Mouse (Mus musculus) midbrain, embryonic 16.5 days (tissue): ENCODE results near the gene Aqp3. TPM values are rescaled to one million over a fixed set of nuclear protein-coding genes. Genes with fewer than 3 reads are reported as not detected.

Experiments
- ATAC-seq: fragments of 200-750 bp; cut with Nextera tagmentation; 2 replicates; pipeline ENCODE4 v1.8.0; 2017; ENCODE audit warnings: moderate TSS enrichment
- H3K27ac ChIP-seq: fragments of 300-500 bp; sonication (generic); 2 replicates; pipeline ENCODE4 v1.5.1; 2014; ENCODE audit warnings: mild to moderate bottlenecking, low read length, mixed read lengths
- H3K27me3 ChIP-seq: fragments of 300-500 bp; sonication (generic); 2 replicates; pipeline ENCODE4 v1.6.1; 2014; ENCODE audit warnings: low read depth, low read length, mixed read lengths; ENCODE audit not compliant: control insufficient read depth, insufficient read depth
- H3K36me3 ChIP-seq: fragments of 300-500 bp; sonication (generic); 2 replicates; pipeline ENCODE4 v1.6.1; 2014; ENCODE audit warnings: mild to moderate bottlenecking, low read length, moderate library complexity, mixed read lengths; ENCODE audit not compliant: control insufficient read depth, insufficient read depth
- H3K4me1 ChIP-seq: fragments of 300-500 bp; sonication (generic); 2 replicates; pipeline ENCODE4 v1.6.1; 2014; ENCODE audit warnings: mild to moderate bottlenecking, low read length, mixed read lengths; ENCODE audit not compliant: control insufficient read depth, insufficient read depth
- H3K4me2 ChIP-seq: fragments of 300-500 bp; sonication (generic); 2 replicates; pipeline ENCODE4 v1.6.1; 2014; ENCODE audit warnings: mild to moderate bottlenecking, low read length, mixed read lengths
- H3K4me3 ChIP-seq: fragments of 300-500 bp; sonication (generic); 2 replicates; pipeline ENCODE4 v1.5.1; 2014; ENCODE audit warnings: low read depth, mild to moderate bottlenecking, low read length, moderate library complexity, mixed read lengths
- H3K9ac ChIP-seq: fragments of 300-500 bp; sonication (generic); 2 replicates; pipeline ENCODE4 v1.6.1; 2014; ENCODE audit warnings: low read depth, low read length, mixed read lengths
- H3K9me3 ChIP-seq: fragments of 300-500 bp; sonication (generic); replicated peaks from 2 replicates; pipeline ENCODE4 v1.6.1; 2014; ENCODE audit warnings: mild to moderate bottlenecking, low read length, mixed read lengths; ENCODE audit not compliant: control insufficient read depth, poor library complexity, severe bottlenecking
- WGBS: fragments of 180-500 bp; shearing (Covaris S2); extraction: QIAGEN DNeasy Blood & Tissue Kit; methylation state at CpG from one replicate; pipeline ENCODE4 v1.1.7; 2014; 5-methylcytosine and 5-hydroxymethylcytosine counted together
- polyA plus RNA-seq: library from polyadenylated mRNA; unstranded; fragments of >200 nt; fragmentation: Nextera tagmentation; extraction: Ambion mirVana; gene quantifications from 2 replicates; pipeline ENCODE4 v1.2.1, GENCODE M21; 2015

The Aqp3 gene
- polyA plus RNA-seq, 1 experiment from 2014 or later = 0.24 TPM

DNA sequence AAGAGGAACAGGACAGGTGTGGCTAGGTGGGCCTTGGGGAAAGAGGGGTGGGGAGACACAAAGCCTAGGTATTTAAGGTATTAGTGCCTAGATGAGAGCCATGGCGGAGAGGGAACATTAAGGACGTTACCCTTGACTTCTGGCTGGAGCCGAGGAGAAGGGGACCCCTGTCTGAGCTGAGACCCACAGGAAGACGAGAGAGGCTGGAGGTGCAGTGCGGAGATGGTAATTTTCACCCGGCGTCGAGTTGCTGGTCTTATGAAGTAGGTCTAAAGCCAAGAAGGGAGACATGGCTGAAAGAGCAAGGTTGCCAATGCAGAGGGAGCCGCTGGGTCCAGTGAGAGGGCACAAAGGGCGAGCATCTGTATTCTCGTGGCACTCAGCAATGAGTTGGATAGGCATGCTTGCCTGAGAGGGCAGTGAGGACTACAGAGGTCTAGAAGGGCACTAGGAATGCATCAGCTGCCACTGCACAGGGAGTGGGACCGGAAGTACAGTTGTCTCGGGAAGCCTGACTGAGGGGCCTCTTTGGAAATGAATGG is 51.7 kb downstream of the Aqp3 start:
- Histone ChIP-seq H3K27me3 (no peaks in the 10 kb centered on the region), H3K4me2 (no peak overlapping the region), H3K27ac (no peak overlapping the region), H3K9ac (no peak overlapping the region), H3K9me3 (no peaks in the 10 kb centered on the region), H3K4me3 (no peak overlapping the region), H3K36me3 (no peaks in the 10 kb centered on the region), H3K4me1 (peaks cover 3% of the 10 kb centered on the region; the same call in 1 of the 2 replicates)
- ATAC-seq = no peak
- WGBS = 83% methylated on average over 13 of the region's 13 CpGs

DNA sequence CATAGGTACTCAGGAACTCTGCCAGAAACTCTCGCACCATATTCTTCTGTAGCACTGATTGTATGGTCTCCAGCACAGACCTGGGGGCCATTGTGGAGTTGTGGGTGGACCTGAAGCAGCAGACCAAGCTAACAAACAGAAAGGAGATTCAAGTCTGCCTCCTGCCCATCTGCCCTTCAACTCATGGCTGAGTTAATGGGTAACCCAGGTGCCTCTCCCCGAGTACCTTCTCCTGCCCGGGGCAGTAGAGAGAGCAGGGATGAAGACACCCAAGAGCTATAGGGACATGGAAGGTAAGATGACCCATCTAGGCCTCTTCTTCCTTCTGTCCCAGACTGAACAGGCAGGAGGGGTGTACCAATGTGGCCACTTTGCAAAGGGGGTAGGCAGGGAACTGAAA is 52.7 kb downstream of the Aqp3 start:
- 100% methylated on average over 3 of the region's 3 CpGs for WGBS

DNA sequence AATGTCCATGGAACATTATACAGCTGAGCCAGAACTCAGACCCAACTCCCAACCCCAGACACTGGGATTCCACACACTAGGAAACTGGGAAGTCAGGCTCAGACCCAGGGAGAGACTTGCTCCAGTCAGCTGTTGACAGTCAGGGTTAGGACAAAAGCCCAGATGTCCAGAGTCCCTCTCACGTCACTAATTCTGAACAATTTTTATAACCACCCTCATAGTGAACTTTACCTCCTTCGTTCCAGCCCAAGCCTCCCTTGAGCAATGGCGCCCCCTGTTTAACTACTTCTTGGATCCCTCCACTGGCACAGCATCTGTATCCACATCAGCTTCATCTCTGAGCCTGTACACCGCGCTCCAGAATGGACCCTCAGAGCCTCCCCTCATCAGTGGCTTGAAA is 54.0 kb downstream of the Aqp3 start:
- 69% methylated on average over 5 of the region's 5 CpGs for WGBS
- H3K4me1 ChIP-seq = no peaks in the 10 kb centered on the region
- H3K9me3 ChIP-seq = no peaks in the 10 kb centered on the region
- H3K9ac ChIP-seq = no peak overlapping the region
- no peaks in the 10 kb centered on the region for H3K36me3 ChIP-seq
- no peak for ATAC-seq
- H3K4me2 ChIP-seq = no peak overlapping the region
- H3K27me3 ChIP-seq = no peaks in the 10 kb centered on the region
- no peak overlapping the region for H3K4me3 ChIP-seq
- no peak overlapping the region for H3K27ac ChIP-seq

More for the DNA sequence above, 52.7 kb downstream of the Aqp3 start:
- Histone ChIP-seq H3K9me3 (no peaks in the 10 kb centered on the region), H3K4me1 (no peaks in the 10 kb centered on the region), H3K36me3 (no peaks in the 10 kb centered on the region), H3K4me2 (no peak overlapping the region), H3K9ac (no peak overlapping the region), H3K4me3 (no peak overlapping the region), H3K27ac (no peak overlapping the region), H3K27me3 (no peaks in the 10 kb centered on the region)
- no peak for ATAC-seq

DNA sequence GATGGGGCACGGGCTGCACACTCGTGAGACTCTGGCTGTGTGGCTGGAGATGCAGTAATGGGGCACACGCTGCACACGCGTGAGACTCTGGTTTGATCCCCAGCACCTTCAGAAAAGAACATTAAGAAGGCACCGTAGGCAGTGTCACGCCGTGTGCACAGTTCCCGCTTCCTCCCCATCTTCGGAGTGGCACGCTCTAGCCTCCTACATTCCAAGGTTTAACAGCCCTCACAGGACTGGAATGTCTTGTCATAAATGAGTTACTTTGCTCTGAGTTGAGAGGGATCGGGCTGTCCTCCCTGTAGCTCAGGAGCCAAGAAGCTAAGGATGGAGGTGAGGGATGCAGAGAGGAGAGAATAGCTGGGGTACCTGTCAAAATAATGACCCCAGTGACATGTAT is 55.1 kb downstream of the Aqp3 start:
- H3K27me3 ChIP-seq = no peaks in the 10 kb centered on the region
- no peaks in the 10 kb centered on the region for H3K9me3 ChIP-seq
- ATAC-seq = no peak
- no peak overlapping the region for H3K27ac ChIP-seq
- no peaks in the 10 kb centered on the region for H3K4me1 ChIP-seq
- no peaks in the 10 kb centered on the region for H3K36me3 ChIP-seq
- no peak overlapping the region for H3K4me2 ChIP-seq
- H3K4me3 ChIP-seq = no peak overlapping the region
- 90% methylated on average over 12 of the region's 12 CpGs for WGBS
- no peak overlapping the region for H3K9ac ChIP-seq

Other genes starting within 250 kb of the Aqp3 start
- gene B4galt1, start 244.2 kb downstream of the Aqp3 start, polyA plus RNA-seq = 5.8 and 6.4 TPM in 2 replicates
- gene Spink4, start 178.1 kb downstream of the Aqp3 start, polyA plus RNA-seq = not detected in 2 replicates
- gene Bag1, start 149.9 kb downstream of the Aqp3 start, polyA plus RNA-seq = 166 and 181 TPM in 2 replicates
- 157 and 161 TPM in 2 replicates for gene Chmp5, start 149.8 kb downstream of the Aqp3 start, polyA plus RNA-seq
- 115 and 120 TPM in 2 replicates for gene Nfx1, start 127.3 kb downstream of the Aqp3 start, polyA plus RNA-seq
- gene Aqp7, start 50.0 kb downstream of the Aqp3 start, polyA plus RNA-seq = not detected in 2 replicates
- gene Nol6, start 26.3 kb upstream of the Aqp3 start, polyA plus RNA-seq = 40.9 and 43.6 TPM in 2 replicates
- 51.1 and 57.5 TPM in 2 replicates for gene Ube2r2, start 37.6 kb upstream of the Aqp3 start, polyA plus RNA-seq
- 56.4 and 57.6 TPM in 2 replicates for gene Ubap2, start 177.0 kb upstream of the Aqp3 start, polyA plus RNA-seq
- gene Dcaf12, start 216.7 kb upstream of the Aqp3 start, polyA plus RNA-seq = 76.6 and 83.6 TPM in 2 replicates